Mouse (Mus musculus): ENCODE data around the gene Cox19. TPM values are rescaled to one million over a fixed set of nuclear protein-coding genes. Genes with fewer than 3 reads are reported as not detected.

Gene Cox19
- total and polyA plus RNA-seq, 2 experiments from 2014 or later: 88.6 to 123 TPM

- Histone ChIP-seq H3K9ac (replicated peaks; ENCODE audit: low read depth, low read length) (no peak overlapping the region), H3K4me3 (ENCODE audit: low read depth, low read length) (no peak overlapping the region), H3K36me3 (replicated peaks; ENCODE audit: control insufficient read depth, insufficient read depth, low read length) (no peaks in the 10 kb centered on the region), H3K27ac (ENCODE audit: low read depth) (no peak overlapping the region), H3K4me2 (ENCODE audit: low read depth, low read length) (no peak overlapping the region), H3K9me3 (replicated peaks; ENCODE audit: control insufficient read depth, low read length) (no peaks in the 10 kb centered on the region), H3K27me3 (ENCODE audit: control insufficient read depth, insufficient read depth, low read length) (no peaks in the 10 kb centered on the region), H3K4me1 (ENCODE audit: control insufficient read depth, insufficient read depth) (peaks cover 28% of the 10 kb centered on the region)
- TF ChIP-seq CTCF (IDR thresholded peaks at IDR 0.05; ENCODE audit: low read depth) (no peak), EP300 (IDR thresholded peaks at IDR 0.05; ENCODE audit: low read depth) (no peak)
- no peak for DNase-seq (ENCODE audit: low spot score)
- ATAC-seq (ENCODE audit: insufficient read depth, low read depth): no peak
- WGBS: 78% methylated on average over 11 of the region's 11 CpGs
Measured at GRCm38 (mm10) chr5:139368638-139369320, 17.6 kb upstream of the Cox19 start.

- no peak for DNase-seq (ENCODE audit: low spot score)
- no peaks in the 10 kb centered on the region for H3K9me3 ChIP-seq (replicated peaks; ENCODE audit: control insufficient read depth, low read length)
- H3K36me3 ChIP-seq (replicated peaks; ENCODE audit: control insufficient read depth, insufficient read depth, low read length): no peaks in the 10 kb centered on the region
- no peak for TF ChIP-seq EP300 (IDR thresholded peaks at IDR 0.05; ENCODE audit: low read depth)
- no peak for TF ChIP-seq CTCF (IDR thresholded peaks at IDR 0.05; ENCODE audit: low read depth)
- no peak for ATAC-seq (ENCODE audit: insufficient read depth, low read depth)
- H3K4me1 ChIP-seq (ENCODE audit: control insufficient read depth, insufficient read depth): peaks cover 26% of the 10 kb centered on the region
- H3K9ac ChIP-seq (replicated peaks; ENCODE audit: low read depth, low read length): no peak overlapping the region
- whole genome bisulfite sequencing: 84% methylated on average over 4 of the region's 4 CpGs
- H3K4me3 ChIP-seq (ENCODE audit: low read depth, low read length): no peak overlapping the region
- H3K27ac ChIP-seq (ENCODE audit: low read depth): no peak overlapping the region
- no peaks in the 10 kb centered on the region for H3K27me3 ChIP-seq (ENCODE audit: control insufficient read depth, insufficient read depth, low read length)
- no peak overlapping the region for H3K4me2 ChIP-seq (ENCODE audit: low read depth, low read length)
Measured at GRCm38 (mm10) chr5:139367884-139368458, 16.8 kb upstream of the Cox19 start.

GRCm38 (mm10) chr5:139366484-139366883 lies 15.3 kb upstream of the Cox19 start:
- Histone ChIP-seq H3K36me3 (replicated peaks; ENCODE audit: control insufficient read depth, insufficient read depth, low read length) (no peaks in the 10 kb centered on the region), H3K9me3 (replicated peaks; ENCODE audit: control insufficient read depth, low read length) (no peaks in the 10 kb centered on the region), H3K27ac (ENCODE audit: low read depth) (no peak overlapping the region), H3K9ac (replicated peaks; ENCODE audit: low read depth, low read length) (no peak overlapping the region), H3K4me2 (ENCODE audit: low read depth, low read length) (no peak overlapping the region), H3K4me1 (ENCODE audit: control insufficient read depth, insufficient read depth) (peaks cover 15% of the 10 kb centered on the region), H3K27me3 (ENCODE audit: control insufficient read depth, insufficient read depth, low read length) (no peaks in the 10 kb centered on the region), H3K4me3 (ENCODE audit: low read depth, low read length) (no peak overlapping the region)
- DNase-seq (ENCODE audit: low spot score): no peak
- TF ChIP-seq CTCF (IDR thresholded peaks at IDR 0.05; ENCODE audit: low read depth) (no peak), EP300 (IDR thresholded peaks at IDR 0.05; ENCODE audit: low read depth) (no peak)
- WGBS: 78% methylated on average over 11 of the region's 11 CpGs
- no peak for ATAC-seq (ENCODE audit: insufficient read depth, low read depth)

- Histone ChIP-seq H3K36me3 (replicated peaks; ENCODE audit: control insufficient read depth, insufficient read depth, low read length) (no peaks in the 10 kb centered on the region), H3K9ac (replicated peaks; ENCODE audit: low read depth, low read length) (no peak overlapping the region), H3K27me3 (ENCODE audit: control insufficient read depth, insufficient read depth, low read length) (no peaks in the 10 kb centered on the region), H3K4me2 (ENCODE audit: low read depth, low read length) (no peak overlapping the region), H3K27ac (ENCODE audit: low read depth) (no peak overlapping the region), H3K4me3 (ENCODE audit: low read depth, low read length) (no peak overlapping the region), H3K4me1 (ENCODE audit: control insufficient read depth, insufficient read depth) (peaks cover 8% of the 10 kb centered on the region), H3K9me3 (replicated peaks; ENCODE audit: control insufficient read depth, low read length) (no peaks in the 10 kb centered on the region)
- 72% methylated on average over 1 of the region's 1 CpGs for WGBS
- DNase-seq (ENCODE audit: low spot score) (no peak), ATAC-seq (ENCODE audit: insufficient read depth, low read depth) (no peak)
- TF ChIP-seq CTCF (IDR thresholded peaks at IDR 0.05; ENCODE audit: low read depth) (no peak), EP300 (IDR thresholded peaks at IDR 0.05; ENCODE audit: low read depth) (no peak)
Measured at GRCm38 (mm10) chr5:139365827-139366226, 14.6 kb upstream of the Cox19 start.

GRCm38 (mm10) chr5:139364911-139365571 lies 13.8 kb upstream of the Cox19 start:
- Histone ChIP-seq H3K4me1 (ENCODE audit: control insufficient read depth, insufficient read depth) (0 out of 2 replicates have a peak, but pooled peaks cover 6% of the 10 kb centered on the region), H3K4me3 (ENCODE audit: low read depth, low read length) (no peak overlapping the region), H3K9me3 (replicated peaks; ENCODE audit: control insufficient read depth, low read length) (no peaks in the 10 kb centered on the region), H3K36me3 (replicated peaks; ENCODE audit: control insufficient read depth, insufficient read depth, low read length) (no peaks in the 10 kb centered on the region), H3K27me3 (ENCODE audit: control insufficient read depth, insufficient read depth, low read length) (no peaks in the 10 kb centered on the region), H3K27ac (ENCODE audit: low read depth) (peak overlapping the region; percentile 70), H3K9ac (replicated peaks; ENCODE audit: low read depth, low read length) (no peak overlapping the region), H3K4me2 (ENCODE audit: low read depth, low read length) (no peak overlapping the region)
- ATAC-seq (ENCODE audit: insufficient read depth, low read depth): peak; percentile 3; the same call in 1 of the 2 replicates
- DNase-seq (ENCODE audit: low spot score): no peak
- WGBS: 48% methylated on average over 5 of the region's 5 CpGs
- TF ChIP-seq CTCF (IDR thresholded peaks at IDR 0.05; ENCODE audit: low read depth) (no peak), EP300 (IDR thresholded peaks at IDR 0.05; ENCODE audit: low read depth) (no peak)

Measured in heart, postnatal 0 days (tissue).